Mouse (Mus musculus) erythroblast, adult 5-6 weeks (primary cell): ENCODE results near the gene Fhod1. TPM values are rescaled to one million over a fixed set of nuclear protein-coding genes. Genes with fewer than 3 reads are reported as not detected.

Source experiments
- ATAC-seq: replicated peaks from 2 replicates; pipeline ENCODE4 v1.8.0; 2016; ENCODE audit warnings: moderate number of reproducible peaks, mild to moderate bottlenecking, moderate TSS enrichment, inconsistent platforms; ENCODE audit not compliant: poor library complexity, low FRiP score, severe bottlenecking
- total RNA-seq, 2 experiments: library from RNA; stranded (forward) in 1 of 2; stranded (reverse) in 1 of 2; fragments of 150-400 nt in 1 of 2; fragments of 200-764, 138-1000 nt in 1 of 2; gene quantifications; 2 replicates each; pipeline versions ENCODE4 v1.2.3 to v1.2.4; 2015 to 2017; ENCODE audit warnings: low replicate concordance in 2 of 2

Gene Fhod1
- total RNA-seq, 2 experiments from 2014 or later: 0.19 to 1.0 TPM

GRCm38 (mm10) chr8:105325641-105326093, 22.1 kb downstream of the Fhod1 start:
- ATAC-seq: peak; percentile 16

- peak; percentile 75 for ATAC-seq
These were observed 24.6 kb downstream of the Fhod1 start for GRCm38 (mm10) chr8:105323183-105323582.

DNA sequence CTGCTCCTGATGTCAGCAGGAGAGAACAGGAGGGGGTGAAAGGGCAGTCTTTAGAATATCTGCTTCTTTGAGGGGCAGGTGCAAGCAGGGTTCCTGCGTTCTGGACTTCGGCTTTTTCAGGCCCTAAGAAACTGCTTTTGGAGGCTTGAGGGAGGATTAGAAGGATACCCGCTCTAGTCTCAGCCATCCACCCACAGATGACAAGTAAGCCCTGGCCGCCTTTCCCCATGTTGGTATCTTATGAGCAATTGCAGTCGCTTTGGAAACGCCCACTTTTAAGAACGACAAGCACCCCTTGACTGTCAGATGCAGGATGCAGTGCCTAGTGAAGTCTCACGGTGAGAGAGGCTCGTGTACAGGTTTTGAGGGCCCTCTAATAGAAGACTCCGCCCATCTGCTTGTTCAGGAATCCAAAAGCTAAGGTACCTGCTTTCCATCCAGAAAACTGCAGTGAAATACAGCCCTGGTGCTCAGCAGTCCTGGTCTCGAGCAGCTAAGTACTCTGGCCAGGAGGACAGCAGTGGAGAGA, 29.0 kb downstream of the Fhod1 start:
- ATAC-seq: no peak

DNA sequence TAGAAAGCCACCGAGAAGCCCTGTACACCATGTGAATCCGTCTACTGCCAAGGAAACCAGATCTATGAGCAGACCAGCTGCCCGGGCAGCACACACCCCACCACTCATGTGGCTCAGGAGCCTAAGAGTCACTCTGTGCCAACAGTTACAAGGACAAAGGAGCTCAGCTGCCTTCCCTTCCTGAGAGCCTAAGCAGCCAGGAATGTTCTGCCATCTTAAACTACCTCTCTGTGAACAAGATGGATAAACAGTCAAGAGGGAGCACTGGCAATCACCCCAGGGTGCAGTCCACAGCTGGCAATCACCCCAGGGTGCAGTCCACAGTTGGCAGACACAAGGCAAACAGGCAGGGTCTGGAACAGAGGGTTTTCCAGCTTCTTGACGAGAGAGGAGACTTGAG, 29.8 kb downstream of the Fhod1 start:
- ATAC-seq: no peak

GRCm38 (mm10) chr8:105315073-105315769, 32.5 kb downstream of the Fhod1 start:
- ATAC-seq: no peak

DNA sequence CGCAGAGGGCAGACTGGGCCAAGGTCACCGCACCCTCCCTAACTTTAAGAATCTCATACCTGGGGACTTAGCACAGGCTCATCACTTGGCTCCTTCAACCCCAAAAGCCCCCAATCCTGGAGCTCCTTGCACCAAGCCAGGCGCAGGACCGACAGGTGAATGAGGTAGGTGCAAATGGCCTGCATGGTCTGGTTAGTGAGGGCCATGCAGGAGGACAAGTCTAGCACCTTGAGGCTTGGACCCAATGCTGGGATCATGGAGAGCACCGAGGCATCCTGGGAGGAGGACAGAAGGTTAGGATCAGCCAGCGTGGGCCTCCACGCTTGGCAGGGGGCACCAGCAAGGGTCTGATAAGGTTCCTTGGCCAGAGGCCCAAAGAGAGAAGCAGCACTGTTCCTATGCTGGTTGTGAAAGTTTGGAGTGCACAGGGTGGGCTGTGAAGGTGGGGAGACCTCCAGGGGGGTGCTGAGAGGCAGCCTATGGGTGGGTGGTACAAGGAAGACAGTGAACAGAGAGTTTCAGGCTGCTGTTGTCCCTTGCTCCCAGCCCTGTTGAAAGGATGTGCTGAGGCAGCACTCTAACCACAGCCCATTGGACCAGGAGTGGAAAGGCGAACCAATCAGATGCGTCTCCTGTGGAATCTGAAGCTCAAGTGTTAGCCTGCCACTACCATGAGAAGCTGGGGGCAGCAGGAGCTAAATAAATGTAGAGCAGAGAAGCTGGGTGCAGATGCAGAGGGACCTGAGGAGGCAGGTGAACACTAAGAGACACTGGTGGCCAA, 33.9 kb downstream of the Fhod1 start:
- ATAC-seq: no peak

- peak; percentile 18 for ATAC-seq
These were observed 34.8 kb downstream of the Fhod1 start for GRCm38 (mm10) chr8:105312891-105313481.

- ATAC-seq: 0 out of 2 replicates have a peak, but pooled peaks have one; percentile 7
These were observed 36.0 kb downstream of the Fhod1 start for GRCm38 (mm10) chr8:105311718-105312117.

- no peak for ATAC-seq
These were observed 37.6 kb downstream of the Fhod1 start for GRCm38 (mm10) chr8:105310118-105310517.

- ATAC-seq: no peak
These were observed 38.5 kb downstream of the Fhod1 start for GRCm38 (mm10) chr8:105309142-105309847.

DNA sequence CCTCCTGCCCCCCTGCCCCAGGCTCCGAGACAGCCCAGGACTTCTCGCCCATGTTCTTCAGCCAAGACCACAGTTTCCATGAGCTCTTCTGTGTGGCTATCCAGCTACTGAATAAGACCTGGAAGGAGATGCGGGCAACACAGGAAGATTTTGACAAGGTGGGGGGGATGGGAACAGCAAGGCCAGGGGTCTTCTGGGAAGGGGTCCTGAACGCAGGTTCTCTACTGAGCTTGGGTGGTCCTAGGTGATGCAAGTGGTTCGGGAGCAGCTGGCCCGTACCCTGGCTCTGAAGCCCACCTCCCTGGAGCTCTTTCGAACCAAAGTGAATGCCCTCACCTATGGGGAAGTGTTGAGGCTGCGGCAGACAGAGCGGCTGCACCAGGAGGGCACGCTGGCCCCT, 39.3 kb downstream of the Fhod1 start:
- no peak for ATAC-seq

- no peak for ATAC-seq
These were observed 40.1 kb downstream of the Fhod1 start for GRCm38 (mm10) chr8:105307670-105308069.

DNA sequence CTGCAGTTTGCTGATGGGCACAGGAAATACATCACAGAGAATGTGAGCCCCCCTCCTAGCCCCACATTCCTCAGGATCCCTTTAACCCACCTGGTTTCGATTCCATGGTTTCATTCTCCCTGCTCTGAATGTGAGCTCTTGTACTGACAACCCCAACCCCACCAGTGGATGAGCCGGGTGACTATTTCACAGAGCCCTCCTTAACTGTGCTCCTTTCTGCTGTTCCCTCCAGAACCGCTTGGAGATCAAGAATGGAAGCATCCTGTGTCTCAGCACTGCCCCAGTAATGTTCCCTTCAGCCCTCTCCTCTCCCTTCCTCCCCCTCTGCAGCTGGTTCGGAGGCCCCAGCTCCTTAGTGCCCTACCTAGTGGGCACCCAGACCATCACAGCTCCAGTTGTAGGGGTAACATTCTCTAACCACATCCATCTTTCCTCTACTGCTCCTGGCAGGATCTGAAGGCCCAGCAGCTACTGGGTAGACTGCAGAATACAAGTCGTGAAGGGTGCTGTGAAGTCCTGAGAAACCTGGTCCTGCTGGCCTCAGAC, 41.5 kb downstream of the Fhod1 start:
- no peak for ATAC-seq

GRCm38 (mm10) chr8:105305211-105306145, 42.3 kb downstream of the Fhod1 start, which contains the start of gene Elmo3:
Elmo3 (plus strand) TSS chr8:105305601.
- ATAC-seq: peak; percentile 56

- no peak for ATAC-seq
These were observed 43.2 kb downstream of the Fhod1 start for GRCm38 (mm10) chr8:105304325-105305210.

- no peak for ATAC-seq
These were observed 43.9 kb downstream of the Fhod1 start for GRCm38 (mm10) chr8:105303874-105304273.

DNA sequence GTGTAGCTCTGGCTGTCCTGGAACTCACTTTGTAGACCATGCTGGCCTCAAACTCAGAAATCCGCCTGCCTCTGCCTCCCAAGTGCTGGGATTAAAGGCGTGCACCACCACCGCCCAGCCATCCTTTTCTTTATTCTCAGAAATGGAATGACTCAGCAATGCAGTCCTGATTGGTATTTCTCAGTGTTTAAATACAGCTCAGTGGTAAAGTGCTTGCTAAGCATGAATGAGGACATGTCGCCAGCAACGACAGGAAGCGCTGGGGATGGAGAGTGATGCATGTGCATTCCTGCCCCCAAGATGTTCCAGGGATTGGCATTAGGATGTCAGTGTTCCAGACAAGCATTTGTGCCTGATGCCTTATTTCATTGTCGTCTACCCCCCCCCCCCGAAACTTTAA, 44.4 kb downstream of the Fhod1 start:
- no peak for ATAC-seq

DNA sequence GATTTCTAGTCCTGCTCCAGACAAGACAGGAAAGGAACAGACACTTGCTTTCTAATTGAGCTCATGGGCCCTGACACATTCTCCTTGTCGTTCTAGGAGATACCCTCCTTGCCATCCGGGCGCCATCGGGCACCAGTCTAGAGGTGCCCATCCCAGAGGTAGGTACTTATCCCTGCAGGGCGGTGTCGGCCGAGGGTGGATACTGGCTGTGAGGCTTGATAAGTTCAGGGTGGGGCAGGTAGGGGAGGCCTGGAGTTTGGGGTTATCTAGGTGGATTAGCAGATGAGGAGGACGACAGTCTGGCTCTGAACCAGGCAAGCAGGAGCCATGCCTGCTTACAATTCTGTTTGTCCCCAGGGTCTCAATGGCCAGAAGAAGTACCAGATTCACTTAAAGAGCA, 47.8 kb downstream of the Fhod1 start:
- ATAC-seq: peak; percentile 80
